Mouse (Mus musculus): Measurements from ENCODE around the gene Hist1h2bh.
A peak's percentile ranks its signal among the peaks of the same experiment; 100 is the strongest.
"Not testable (repeated sequence)": the region's sequence is repeated elsewhere in the genome, so short reads cannot be mapped to it uniquely, and the experiment has no call there.

Hist1h2bh gene

GRCm38 (mm10) chr13:23542999-23543607, at the start of gene Hist1h2bh:
TSS of gene Hist1h2bh (minus strand) at chr13:23543392.
- DNase-seq: peak; percentile 69

GRCm38 (mm10) chr13:23592614-23593013, 49.4 kb upstream of the Hist1h2bh start:
- no peak for DNase-seq

DNA sequence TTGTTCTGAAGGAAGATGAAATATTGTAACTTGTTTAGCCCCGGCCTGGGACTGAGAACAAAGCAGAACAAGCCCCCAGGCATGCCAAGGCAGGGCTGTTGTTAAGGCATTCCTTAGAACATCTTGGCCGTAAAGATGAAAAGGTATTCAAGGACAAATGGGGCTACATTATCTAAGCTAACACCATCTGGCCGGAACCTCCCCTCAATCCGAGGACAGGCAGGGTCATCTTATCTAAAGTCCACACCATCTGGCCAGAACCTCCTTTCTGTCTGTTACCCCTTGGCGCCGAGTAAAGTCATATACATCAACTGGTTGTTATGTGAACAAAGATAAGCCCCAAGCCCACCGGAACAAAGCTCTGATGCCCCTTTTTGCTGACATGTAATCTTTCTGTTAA, 48.7 kb upstream of the Hist1h2bh start:
- DNase-seq: not testable (repeated sequence)

GRCm38 (mm10) chr13:23591206-23591605, 48.0 kb upstream of the Hist1h2bh start:
- no peak for DNase-seq

GRCm38 (mm10) chr13:23586940-23587225, 43.7 kb upstream of the Hist1h2bh start:
- DNase-seq: no peak

DNA sequence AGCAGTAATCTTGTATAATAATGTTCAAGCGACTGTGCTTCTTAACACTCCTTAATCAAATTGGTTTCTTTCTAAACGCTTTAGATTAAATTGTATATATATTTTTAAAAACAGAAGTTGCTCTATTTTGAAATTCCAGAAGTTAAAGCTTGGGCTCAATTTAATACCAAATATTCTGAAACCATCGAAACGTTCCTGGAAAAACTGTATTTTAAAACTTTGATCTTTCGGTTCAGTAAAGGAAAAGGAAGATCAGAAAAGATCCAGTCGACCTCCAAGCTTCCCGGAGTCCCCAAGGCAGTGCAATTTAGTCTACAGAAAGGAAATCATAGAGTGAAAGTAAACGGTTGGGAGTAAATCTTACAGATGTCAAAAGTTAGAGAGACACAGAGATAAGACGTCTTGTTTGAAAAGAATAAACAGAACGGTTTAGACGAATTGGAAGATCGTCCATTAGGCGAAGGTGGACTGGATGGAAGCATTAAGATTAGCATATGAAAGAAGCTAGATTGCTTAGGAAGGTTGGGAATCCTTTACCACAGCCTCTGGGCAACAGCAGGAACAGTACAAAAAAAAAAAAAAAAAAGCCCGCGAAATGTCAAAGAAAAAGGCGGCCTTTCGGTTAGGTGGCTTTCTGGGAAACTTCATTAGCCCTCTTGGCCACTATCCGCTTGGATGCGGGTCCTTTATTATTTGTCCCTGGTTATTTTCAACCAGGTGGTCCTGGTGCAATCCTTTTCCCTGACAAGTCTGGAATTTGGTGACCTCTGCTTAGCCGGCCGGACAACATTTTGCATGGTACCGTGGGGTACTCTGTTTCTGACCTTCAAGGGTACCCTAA, 43.1 kb upstream of the Hist1h2bh start:
- DNase-seq: no peak

- DNase-seq: peak; percentile 59
Measured at GRCm38 (mm10) chr13:23585442-23586098, 42.4 kb upstream of the Hist1h2bh start.

GRCm38 (mm10) chr13:23585029-23585441, 41.8 kb upstream of the Hist1h2bh start:
- peak; percentile 70 for DNase-seq

GRCm38 (mm10) chr13:23584331-23584730, 41.1 kb upstream of the Hist1h2bh start:
- DNase-seq: no peak

DNA sequence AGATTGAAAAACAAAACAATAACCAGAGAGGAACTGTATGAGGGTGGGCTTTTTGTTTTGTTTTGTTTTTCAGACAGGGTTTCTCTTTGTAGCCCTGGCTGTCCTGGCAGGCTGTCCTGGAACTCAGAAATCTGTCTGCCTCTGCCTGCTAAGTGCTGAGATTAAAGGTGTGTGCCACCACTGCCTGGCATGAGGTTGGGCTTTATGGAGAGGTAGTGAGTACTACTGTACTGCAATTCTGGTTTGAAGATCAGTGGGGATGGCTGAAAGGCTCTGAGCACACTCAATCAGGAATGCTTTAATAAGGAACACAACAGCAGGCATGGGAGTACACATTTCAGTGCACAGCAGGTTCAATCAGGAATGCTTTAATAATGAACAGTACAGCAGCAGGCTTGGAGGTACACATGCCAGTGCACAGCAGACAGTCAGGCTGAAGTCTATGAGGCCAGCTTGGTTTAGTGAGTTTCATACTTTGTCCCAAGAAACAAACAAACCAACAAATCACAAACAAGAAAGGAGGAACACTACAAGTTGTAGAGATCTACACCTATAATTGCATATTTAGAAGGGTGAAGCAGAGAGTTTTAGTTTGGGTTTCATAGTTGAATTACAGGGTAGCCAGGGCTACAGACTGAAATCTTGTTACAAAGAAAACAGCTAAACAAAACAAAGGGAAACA, 40.3 kb upstream of the Hist1h2bh start:
- DNase-seq: no peak

DNA sequence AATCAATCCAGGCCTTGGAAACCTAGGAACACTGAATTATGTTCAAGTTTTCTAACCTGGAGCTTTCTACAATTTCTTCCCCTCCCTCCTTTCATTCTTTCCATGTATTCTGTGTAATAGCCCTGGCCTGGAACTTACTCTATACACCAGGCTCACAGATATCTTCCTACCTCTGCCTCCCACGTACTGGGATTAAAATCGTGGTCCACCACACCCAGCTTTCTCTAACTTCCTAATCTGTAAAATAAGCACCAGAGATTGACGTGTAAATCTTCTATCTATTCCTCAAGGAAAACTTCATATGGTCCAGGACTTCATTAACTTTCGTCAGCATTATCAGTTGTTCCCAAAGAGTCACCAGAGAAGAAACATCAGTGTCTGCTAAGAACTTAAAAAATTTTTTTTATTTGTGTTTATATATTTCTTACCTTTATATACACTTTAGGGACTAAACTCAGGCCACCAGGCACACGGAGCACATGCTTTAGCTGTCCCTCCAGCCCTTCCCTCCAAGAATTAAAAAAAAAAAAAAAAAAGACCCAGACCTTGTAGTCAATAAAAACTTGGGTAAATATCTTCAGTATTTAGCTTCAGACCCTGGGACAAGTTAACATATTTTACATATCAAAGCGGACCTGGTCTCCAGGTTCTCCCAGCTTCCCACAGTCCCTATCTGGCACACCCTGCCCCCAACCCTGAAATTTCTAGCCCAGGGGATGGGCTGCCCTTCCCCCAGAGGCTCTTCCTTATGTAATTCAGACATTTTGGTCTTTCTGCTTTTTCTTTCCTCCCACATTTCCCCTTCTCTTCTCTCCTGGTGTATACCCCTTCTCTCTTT, 39.2 kb upstream of the Hist1h2bh start:
- DNase-seq: no peak

GRCm38 (mm10) chr13:23581408-23582218, 38.4 kb upstream of the Hist1h2bh start, which contains the start of gene Hist1h4d:
TSS of gene Hist1h4d (plus strand) at chr13:23581598.
- DNase-seq: peak; percentile 95

DNA sequence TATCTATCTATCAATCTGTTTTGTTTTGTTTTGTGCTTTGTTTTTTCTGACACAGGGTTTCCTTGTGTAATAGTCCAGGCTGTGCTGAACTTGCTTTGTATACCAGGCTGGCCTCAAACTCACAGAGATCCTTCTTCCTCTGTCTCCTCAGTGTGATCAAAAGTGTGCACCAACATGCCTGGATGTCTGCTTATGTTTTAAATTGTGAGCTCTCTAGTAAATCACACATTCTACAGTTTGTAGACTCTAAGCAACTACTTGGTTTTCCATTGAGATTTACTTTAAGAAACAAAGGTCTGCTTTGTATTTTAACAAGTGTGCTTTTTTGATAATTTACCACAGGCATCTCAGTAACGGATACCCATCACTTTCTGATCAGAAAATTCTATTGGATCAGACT, 34.6 kb upstream of the Hist1h2bh start:
- no peak for DNase-seq

- no peak for DNase-seq
Measured at GRCm38 (mm10) chr13:23576906-23577639, 33.9 kb upstream of the Hist1h2bh start.

GRCm38 (mm10) chr13:23576351-23576881, 33.2 kb upstream of the Hist1h2bh start:
- no peak for DNase-seq

DNA sequence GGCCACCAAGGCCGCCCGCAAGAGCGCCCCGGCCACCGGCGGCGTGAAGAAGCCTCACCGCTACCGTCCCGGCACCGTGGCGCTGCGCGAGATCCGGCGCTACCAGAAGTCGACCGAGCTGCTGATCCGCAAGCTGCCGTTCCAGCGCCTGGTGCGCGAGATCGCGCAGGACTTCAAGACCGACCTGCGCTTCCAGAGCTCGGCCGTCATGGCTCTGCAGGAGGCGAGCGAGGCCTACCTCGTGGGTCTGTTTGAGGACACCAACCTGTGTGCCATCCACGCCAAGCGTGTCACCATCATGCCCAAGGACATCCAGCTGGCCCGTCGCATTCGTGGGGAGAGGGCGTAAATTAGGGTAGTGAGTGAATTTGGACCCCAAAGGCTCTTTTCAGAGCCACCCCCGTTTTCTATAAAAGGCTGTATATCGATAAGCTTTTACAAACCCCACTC, 32.7 kb upstream of the Hist1h2bh start:
- DNase-seq: not testable (repeated sequence)

GRCm38 (mm10) chr13:23575271-23575851, 32.2 kb upstream of the Hist1h2bh start, which contains the start of gene Hist1h3d:
TSS of gene Hist1h3d (plus strand) at chr13:23575763.
- peak; percentile 60 for DNase-seq

DNA sequence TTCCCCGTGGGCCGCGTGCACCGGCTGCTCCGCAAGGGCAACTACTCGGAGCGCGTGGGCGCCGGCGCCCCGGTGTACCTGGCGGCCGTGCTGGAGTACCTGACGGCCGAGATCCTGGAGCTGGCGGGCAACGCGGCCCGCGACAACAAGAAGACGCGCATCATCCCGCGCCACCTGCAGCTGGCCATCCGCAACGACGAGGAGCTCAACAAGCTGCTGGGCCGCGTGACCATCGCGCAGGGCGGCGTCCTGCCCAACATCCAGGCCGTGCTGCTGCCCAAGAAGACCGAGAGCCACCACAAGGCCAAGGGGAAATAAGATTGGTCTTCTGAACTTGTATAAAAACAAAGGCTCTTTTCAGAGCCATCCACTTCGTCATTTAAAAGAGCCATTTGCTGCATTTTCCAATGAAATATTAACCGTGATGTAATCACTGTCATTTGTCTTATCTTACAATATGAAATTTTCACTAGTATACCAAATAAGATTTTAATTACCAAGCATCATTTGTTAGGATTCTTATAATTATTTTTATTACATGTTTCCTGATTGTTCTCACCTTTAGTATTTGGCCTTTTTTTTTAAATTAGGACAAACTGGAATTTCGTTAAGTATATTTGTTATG, 31.5 kb upstream of the Hist1h2bh start:
- DNase-seq: not testable (repeated sequence)

- DNase-seq: peak; percentile 88
Measured at GRCm38 (mm10) chr13:23573898-23574524, 30.8 kb upstream of the Hist1h2bh start, which contains the start of the genes Hist1h2bf and Hist1h2ad. TSS of gene Hist1h2bf (minus strand) at chr13:23574196. TSS of gene Hist1h2ad (plus strand) at chr13:23574381.
